Comparison of ENCODE assay signal across 8 mouse cellular contexts in the genomic region with DNA sequence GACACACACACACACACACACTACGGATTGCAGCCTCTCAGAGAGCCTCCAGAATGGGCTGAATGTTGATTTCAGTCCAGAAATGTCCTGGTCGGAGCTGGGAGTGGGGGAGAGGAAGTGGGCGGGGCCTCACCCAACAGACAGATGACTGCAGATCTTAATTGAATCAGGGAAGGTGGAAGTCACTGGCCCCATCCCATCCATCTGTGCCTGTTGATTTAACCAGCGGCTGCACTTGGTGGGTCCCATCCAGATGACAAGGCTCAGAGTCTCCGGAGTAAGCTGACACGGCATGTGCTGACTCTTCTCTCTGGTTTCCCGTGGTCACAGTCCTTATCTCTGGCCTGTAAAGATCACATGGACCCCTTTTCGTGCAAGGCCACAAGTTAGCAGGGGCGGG. TPM values are rescaled to one million over a fixed set of nuclear protein-coding genes. Genes with fewer than 3 reads are reported as not detected.
DNase-seq lines count a peak whose midpoint lies in the region; ATAC-seq and TF ChIP-seq lines count a peak whose summit lies in the region.

No protein-coding gene starts in this region.

- no peaks in the 10 kb centered on the region for H3K4me1 ChIP-seq in forebrain, embryonic 14.5 days (ENCODE audit: control insufficient read depth, insufficient read depth, low read length)
- peaks cover 3% of the 10 kb centered on the region; the same call in 1 of the 2 replicates for H3K4me1 ChIP-seq in forebrain, embryonic 16.5 days (replicated peaks; ENCODE audit: control insufficient read depth, insufficient read depth, low read length)
- H3K4me1 ChIP-seq in hindbrain, embryonic 11.5 days (replicated peaks; ENCODE audit: control insufficient read depth, insufficient read depth, low read length) = peaks cover 2% of the 10 kb centered on the region; the same call in 1 of the 2 replicates
- H3K4me1 ChIP-seq in liver, embryonic 12.5 days = peaks cover 96% of the 10 kb centered on the region
- peaks cover 17% of the 10 kb centered on the region for H3K4me1 ChIP-seq in neural tube, embryonic 13.5 days (replicated peaks)

- 48% methylated on average over 9 of the region's 9 CpGs for WGBS in forebrain, embryonic 14.5 days
- WGBS in forebrain, embryonic 16.5 days = 52% methylated on average over 9 of the region's 9 CpGs
- WGBS in hindbrain, embryonic 11.5 days = 32% methylated on average over 9 of the region's 9 CpGs
- 2% methylated on average over 9 of the region's 9 CpGs for WGBS in liver, embryonic 12.5 days (ENCODE audit: insufficient replicate concordance)
- WGBS in neural tube, embryonic 13.5 days = 46% methylated on average over 9 of the region's 9 CpGs

- no peak for TF ChIP-seq CTCF in brain, embryonic 14.5 days (IDR thresholded peaks at IDR 0.05; ENCODE audit: borderline replicate concordance, extremely low read depth, insufficient read depth, insufficient read length)

- DNase-seq in forebrain, embryonic 14.5 days (ENCODE audit: low spot score) = peak; percentile 27
- peak; percentile 50 for DNase-seq in brain, embryonic 14.5 days (ENCODE audit: low read depth)
- peak; percentile 58 for DNase-seq in hindbrain, embryonic 11.5 days (ENCODE audit: low spot score)
- no peak for DNase-seq in natural killer cell, adult 2 months (ENCODE audit: low spot score in 2 of 2)
- no peak for DNase-seq in urinary bladder, postnatal 4 days (ENCODE audit: low spot score in 2 of 2)

- H3K27me3 ChIP-seq in forebrain, embryonic 14.5 days (replicated peaks; ENCODE audit: control insufficient read depth, insufficient read depth, low read length) = no peaks in the 10 kb centered on the region
- H3K27me3 ChIP-seq in forebrain, embryonic 16.5 days (replicated peaks; ENCODE audit: control insufficient read depth, insufficient read depth, low read length) = no peaks in the 10 kb centered on the region
- no peaks in the 10 kb centered on the region for H3K27me3 ChIP-seq in hindbrain, embryonic 11.5 days (ENCODE audit: control insufficient read depth, insufficient read depth, low read length)
- no peaks in the 10 kb centered on the region for H3K27me3 ChIP-seq in liver, embryonic 12.5 days (replicated peaks)
- no peaks in the 10 kb centered on the region for H3K27me3 ChIP-seq in neural tube, embryonic 13.5 days

- H3K9me3 ChIP-seq in forebrain, embryonic 14.5 days (replicated peaks; ENCODE audit: control insufficient read depth, low read length) = no peaks in the 10 kb centered on the region
- no peaks in the 10 kb centered on the region for H3K9me3 ChIP-seq in forebrain, embryonic 16.5 days (ENCODE audit: control insufficient read depth, low read length)
- H3K9me3 ChIP-seq in hindbrain, embryonic 11.5 days (ENCODE audit: control insufficient read depth, low read length) = no peaks in the 10 kb centered on the region
- H3K9me3 ChIP-seq in liver, embryonic 12.5 days (replicated peaks) = no peaks in the 10 kb centered on the region
- H3K9me3 ChIP-seq in neural tube, embryonic 13.5 days = no peaks in the 10 kb centered on the region

- H3K4me3 ChIP-seq in forebrain, embryonic 14.5 days (ENCODE audit: low read depth, low read length) = no peak overlapping the region
- no peak overlapping the region for H3K4me3 ChIP-seq in forebrain, embryonic 16.5 days (replicated peaks; ENCODE audit: low read length)
- no peak overlapping the region for H3K4me3 ChIP-seq in hindbrain, embryonic 11.5 days (ENCODE audit: low read depth, low read length)
- peak overlapping the region; percentile 65 for H3K4me3 ChIP-seq in liver, embryonic 12.5 days
- H3K4me3 ChIP-seq in neural tube, embryonic 13.5 days = no peak overlapping the region

- no peak for ATAC-seq in forebrain, embryonic 14.5 days
- no peak for ATAC-seq in forebrain, embryonic 16.5 days
- peak; percentile 51; the same call in 1 of the 2 replicates for ATAC-seq in hindbrain, embryonic 11.5 days (ENCODE audit: low FRiP score)
- ATAC-seq in liver, embryonic 12.5 days = peak; percentile 25
- peak; percentile 27; the same call in 1 of the 2 replicates for ATAC-seq in neural tube, embryonic 13.5 days (ENCODE audit: low read depth)

- no peaks in the 10 kb centered on the region for H3K36me3 ChIP-seq in forebrain, embryonic 14.5 days (ENCODE audit: control insufficient read depth, insufficient read depth, low read length)
- H3K36me3 ChIP-seq in forebrain, embryonic 16.5 days (ENCODE audit: control insufficient read depth, insufficient read depth) = no peaks in the 10 kb centered on the region
- no peaks in the 10 kb centered on the region for H3K36me3 ChIP-seq in hindbrain, embryonic 11.5 days (ENCODE audit: control insufficient read depth, insufficient read depth, low read length)
- H3K36me3 ChIP-seq in liver, embryonic 12.5 days = peaks cover 6% of the 10 kb centered on the region; the same call in 1 of the 2 replicates
- no peaks in the 10 kb centered on the region for H3K36me3 ChIP-seq in neural tube, embryonic 13.5 days

- TF ChIP-seq POLR2A in brain, embryonic 14.5 days (IDR thresholded peaks at IDR 0.05; ENCODE audit: borderline replicate concordance, extremely low read depth, insufficient read depth, insufficient read length, poor library complexity, severe bottlenecking) = no peak

- no peak overlapping the region for H3K27ac ChIP-seq in forebrain, embryonic 14.5 days (ENCODE audit: low read depth, low read length)
- no peak overlapping the region for H3K27ac ChIP-seq in forebrain, embryonic 16.5 days (ENCODE audit: low read length)
- no peak overlapping the region for H3K27ac ChIP-seq in hindbrain, embryonic 11.5 days (ENCODE audit: low read depth, low read length)
- peak overlapping the region; percentile 96 for H3K27ac ChIP-seq in liver, embryonic 12.5 days
- no peak overlapping the region for H3K27ac ChIP-seq in neural tube, embryonic 13.5 days (replicated peaks)

- no peak overlapping the region for H3K9ac ChIP-seq in forebrain, embryonic 14.5 days (ENCODE audit: low read length)
- no peak overlapping the region for H3K9ac ChIP-seq in forebrain, embryonic 16.5 days (replicated peaks; ENCODE audit: low read depth, low read length)
- no peak overlapping the region; the same call in 1 of the 2 replicates for H3K9ac ChIP-seq in hindbrain, embryonic 11.5 days (ENCODE audit: low read depth, low read length)
- H3K9ac ChIP-seq in liver, embryonic 12.5 days = peak overlapping the region; percentile 77
- peak overlapping the region; percentile 17; the same call in 1 of the 2 replicates for H3K9ac ChIP-seq in neural tube, embryonic 13.5 days

- H3K4me2 ChIP-seq in forebrain, embryonic 14.5 days (ENCODE audit: low read length) = no peak overlapping the region
- H3K4me2 ChIP-seq in forebrain, embryonic 16.5 days (ENCODE audit: low read length) = no peak overlapping the region
- H3K4me2 ChIP-seq in hindbrain, embryonic 11.5 days (replicated peaks; ENCODE audit: low read depth, low read length) = no peak overlapping the region
- H3K4me2 ChIP-seq in liver, embryonic 12.5 days = peak overlapping the region; percentile 89
- H3K4me2 ChIP-seq in neural tube, embryonic 13.5 days = no peak overlapping the region

RNA-seq across cellular contexts. Expression of a gene that starts 15.9 kb away (rescaled TPM):
- polyA plus RNA-seq in forebrain, embryonic 14.5 days (2014; fragmentation: Nextera tagmentation; extraction: Ambion mirVana) = 32.1 and 48.7 TPM in 2 replicates
- polyA plus RNA-seq in forebrain, embryonic 16.5 days (2015; fragmentation: Nextera tagmentation; extraction: Ambion mirVana) = 58.1 and 58.2 TPM in 2 replicates
- 24.1 and 41.3 TPM in 2 replicates for polyA plus RNA-seq in brain, embryonic 14.5 days (2012; rRNA removed)
- 21.7 and 26.1 TPM in 2 replicates for polyA plus RNA-seq in hindbrain, embryonic 11.5 days (2014; fragmentation: Nextera tagmentation; extraction: Ambion mirVana)
- polyA plus RNA-seq in liver, embryonic 12.5 days (2016; fragmentation: Nextera tagmentation; extraction: Ambion mirVana) = 67.9 and 68.6 TPM in 2 replicates
- 46.7 and 52.5 TPM in 2 replicates for polyA plus RNA-seq in neural tube, embryonic 13.5 days (2015; fragmentation: Nextera tagmentation; extraction: Ambion mirVana)

RNA-seq across cellular contexts. Expression of a gene that starts 20.0 kb away (rescaled TPM):
- polyA plus RNA-seq in forebrain, embryonic 14.5 days (2014; fragmentation: Nextera tagmentation; extraction: Ambion mirVana) = 49.5 and 55.5 TPM in 2 replicates
- polyA plus RNA-seq in forebrain, embryonic 16.5 days (2015; fragmentation: Nextera tagmentation; extraction: Ambion mirVana) = 83.0 and 93.0 TPM in 2 replicates
- polyA plus RNA-seq in brain, embryonic 14.5 days (2012; rRNA removed) = 98.4 and 105 TPM in 2 replicates
- 48.0 and 54.2 TPM in 2 replicates for polyA plus RNA-seq in hindbrain, embryonic 11.5 days (2014; fragmentation: Nextera tagmentation; extraction: Ambion mirVana)
- polyA plus RNA-seq in liver, embryonic 12.5 days (2016; fragmentation: Nextera tagmentation; extraction: Ambion mirVana) = 61.2 and 66.4 TPM in 2 replicates
- polyA plus RNA-seq in neural tube, embryonic 13.5 days (2015; fragmentation: Nextera tagmentation; extraction: Ambion mirVana) = 91.4 and 99.7 TPM in 2 replicates

Comparison
In these comparisons a context has a peak if more than half of its experiments do, and no peak if none do; other contexts are left out.
1. ATAC-seq: peak in hindbrain, embryonic 11.5 days (single experiment), liver, embryonic 12.5 days (single experiment) and neural tube, embryonic 13.5 days (single experiment); none in forebrain, embryonic 14.5 days (single experiment) and forebrain, embryonic 16.5 days (single experiment).
2. DNase-seq: peak in forebrain, embryonic 14.5 days (single experiment), brain, embryonic 14.5 days (single experiment) and hindbrain, embryonic 11.5 days (single experiment); none in natural killer cell, adult 2 months (0 of 2) and urinary bladder, postnatal 4 days (0 of 2).
3. H3K9ac ChIP-seq: peak in liver, embryonic 12.5 days (single experiment) and neural tube, embryonic 13.5 days (single experiment); none in forebrain, embryonic 14.5 days (single experiment), forebrain, embryonic 16.5 days (single experiment) and hindbrain, embryonic 11.5 days (single experiment).